Mouse (Mus musculus) thymus, adult 2 months (tissue): ENCODE data around the gene Spock1.

Source experiments
- CTCF ChIP-seq: fragments of 200-500 bp; IDR thresholded peaks from 2 replicates; pipeline ENCODE4 v1.5.1; 2012; ENCODE audit warnings: mild to moderate bottlenecking, control low read depth, low read length, moderate library complexity, borderline replicate concordance; ENCODE audit not compliant: control insufficient read depth, poor library complexity, insufficient read depth; ENCODE audit errors: extremely low read depth
- POLR2A ChIP-seq: fragments of 200-500 bp; IDR thresholded peaks from 2 replicates; pipeline ENCODE4 v1.6.1; 2012; ENCODE audit warnings: mild to moderate bottlenecking, low read length, control low read depth, moderate library complexity; ENCODE audit not compliant: control insufficient read depth, poor library complexity, insufficient read depth; ENCODE audit errors: extremely low read depth

GRCm38 (mm10) chr13:57846468-57846867 is 61.7 kb downstream of the Spock1 start:
- no peak for TF ChIP-seq POLR2A
- TF ChIP-seq CTCF, result no peak
